Comparison of ENCODE assay signal across 20 mouse cellular contexts in the genomic region with DNA sequence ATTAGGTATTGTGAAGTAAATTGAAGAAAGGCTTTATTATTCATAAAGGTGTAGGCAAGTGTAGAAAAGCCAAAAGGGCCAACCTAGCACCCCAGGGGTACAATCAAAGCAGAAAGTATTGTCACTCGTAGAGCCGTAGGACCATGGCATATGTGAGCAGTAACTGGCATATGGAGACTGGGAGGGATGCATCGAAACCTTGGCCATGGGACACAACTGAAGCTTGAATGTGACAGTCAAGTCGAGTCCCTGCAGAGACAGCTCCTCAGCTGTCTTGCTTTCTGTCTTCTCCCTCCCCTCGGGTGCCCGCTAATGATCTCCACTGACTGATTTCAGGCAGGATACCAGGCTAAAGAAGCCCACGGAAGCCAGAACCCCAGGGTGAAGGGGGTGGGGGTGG.
DNase-seq lines count a peak whose midpoint lies in the region; ATAC-seq and TF ChIP-seq lines count a peak whose summit lies in the region.
"Had no signal": no experiment of that assay in that cellular context is flagged by ENCODE, and none has a peak within 500 bp of the region (broad histone marks: within the 10 kb centered on the region; RNA-seq: fewer than 3 reads in every experiment).

No protein-coding gene starts in this region.

- no peaks in the 10 kb centered on the region for H3K27me3 ChIP-seq in forebrain, postnatal 0 days (ENCODE audit: insufficient read depth, low read length)
- no peaks in the 10 kb centered on the region for H3K27me3 ChIP-seq in forebrain, embryonic 13.5 days
- H3K27me3 ChIP-seq: embryonic facial prominence, embryonic 13.5 days; embryonic facial prominence, embryonic 15.5 days; forebrain, embryonic 12.5 days; forebrain, embryonic 15.5 days had no signal

- 59% methylated on average over 7 of the region's 7 CpGs for WGBS in forebrain, postnatal 0 days
- WGBS in forebrain, embryonic 13.5 days, result 89% methylated on average over 7 of the region's 7 CpGs

- no peaks in the 10 kb centered on the region for H3K9me3 ChIP-seq in forebrain, postnatal 0 days (ENCODE audit: low read length)
- H3K9me3 ChIP-seq in forebrain, embryonic 13.5 days (replicated peaks), result no peaks in the 10 kb centered on the region
- H3K9me3 ChIP-seq: embryonic facial prominence, embryonic 13.5 days; embryonic facial prominence, embryonic 15.5 days; forebrain, embryonic 12.5 days; forebrain, embryonic 15.5 days had no signal

- no peaks in the 10 kb centered on the region for H3K4me1 ChIP-seq in forebrain, postnatal 0 days (ENCODE audit: insufficient read depth)
- H3K4me1 ChIP-seq in forebrain, embryonic 13.5 days, result peaks cover 10% of the 10 kb centered on the region

- H3K27ac ChIP-seq in forebrain, postnatal 0 days (ENCODE audit: low read depth, low read length), result no peak overlapping the region
- no peak overlapping the region for H3K27ac ChIP-seq in forebrain, embryonic 13.5 days
- H3K27ac ChIP-seq: embryonic facial prominence, embryonic 13.5 days; embryonic facial prominence, embryonic 15.5 days; forebrain, embryonic 10.5 days; forebrain, embryonic 12.5 days; forebrain, embryonic 15.5 days had no signal

- no peak for TF ChIP-seq CTCF in forebrain, postnatal 0 days (IDR thresholded peaks at IDR 0.05; ENCODE audit: low read depth)

- H3K9ac ChIP-seq in forebrain, postnatal 0 days, result no peak overlapping the region
- H3K9ac ChIP-seq in forebrain, embryonic 13.5 days, result no peak overlapping the region
- H3K9ac ChIP-seq: embryonic facial prominence, embryonic 13.5 days; embryonic facial prominence, embryonic 15.5 days; forebrain, embryonic 12.5 days; forebrain, embryonic 15.5 days had no signal

- ATAC-seq in forebrain, postnatal 0 days, result peak; percentile 25; the same call in 1 of the 2 replicates
- ATAC-seq in forebrain, embryonic 13.5 days, result no peak
- ATAC-seq: forebrain, embryonic 15.5 days had no signal

- no peaks in the 10 kb centered on the region for H3K36me3 ChIP-seq in forebrain, postnatal 0 days (ENCODE audit: insufficient read depth)
- H3K36me3 ChIP-seq in forebrain, embryonic 13.5 days (ENCODE audit: poor library complexity, severe bottlenecking), result no peaks in the 10 kb centered on the region
- H3K36me3 ChIP-seq: embryonic facial prominence, embryonic 13.5 days; embryonic facial prominence, embryonic 15.5 days; forebrain, embryonic 10.5 days; forebrain, embryonic 12.5 days; forebrain, embryonic 15.5 days had no signal

- DNase-seq in forebrain, postnatal 0 days, result no peak
- peak; percentile 41 for DNase-seq in left cerebral cortex, postnatal 4 days
- DNase-seq in left cerebral cortex, adult 9 months (ENCODE audit: low spot score in 2 of 2), result no peak
- no peak for DNase-seq in frontal cortex, postnatal 36 days (ENCODE audit: low spot score in 2 of 2)
- DNase-seq: adrenal gland, adult 2 months; adrenal gland, postnatal 10 days; adrenal gland, postnatal 25 days; cerebellum, adult 11 months; cerebellum, adult 18-20 months; cerebellum, adult 8-10 months; cerebellum, postnatal 14 days; cerebellum, postnatal 36 days; embryo, embryonic 11 days had no signal

- no peak overlapping the region for H3K4me2 ChIP-seq in forebrain, postnatal 0 days (ENCODE audit: low read depth)
- H3K4me2 ChIP-seq in forebrain, embryonic 13.5 days, result no peak overlapping the region
- H3K4me2 ChIP-seq: embryonic facial prominence, embryonic 13.5 days; embryonic facial prominence, embryonic 15.5 days; forebrain, embryonic 12.5 days; forebrain, embryonic 15.5 days had no signal

- no peak overlapping the region for H3K4me3 ChIP-seq in forebrain, postnatal 0 days (ENCODE audit: low read depth, low read length)
- H3K4me3 ChIP-seq in forebrain, embryonic 13.5 days, result no peak overlapping the region
- H3K4me3 ChIP-seq: embryonic facial prominence, embryonic 13.5 days; embryonic facial prominence, embryonic 15.5 days; erythroblast, embryonic 14.5 days; forebrain, embryonic 10.5 days; forebrain, embryonic 12.5 days; forebrain, embryonic 15.5 days had no signal

- intact Hi-C loops in left cerebral cortex, postnatal 4 days (cut with DNase I), result no loop called here
